Mouse (Mus musculus) midbrain, embryonic 14.5 days (tissue): ENCODE results near the gene Trappc12. TPM values are rescaled to one million over a fixed set of nuclear protein-coding genes. Genes with fewer than 3 reads are reported as not detected.

Source experiments
- ATAC-seq: fragments of 200-750 bp; cut with Nextera tagmentation; 2 replicates; pipeline ENCODE4 v1.8.0; 2017; ENCODE audit warnings: moderate number of reproducible peaks, moderate library complexity; ENCODE audit not compliant: low FRiP score, low TSS enrichment
- DNase-seq: peaks from one replicate; pipeline ENCODE4 v3.0.0-alpha.2; 2015
- H3K27ac ChIP-seq: fragments of 300-500 bp; sonication (generic); replicated peaks from 2 replicates; pipeline ENCODE4 v1.5.1; 2014; ENCODE audit warnings: mild to moderate bottlenecking, low read depth, low read length, moderate library complexity
- H3K27me3 ChIP-seq: fragments of 300-500 bp; sonication (generic); 2 replicates; pipeline ENCODE4 v1.6.1; 2014; ENCODE audit warnings: low read length, control low read depth, mixed read lengths; ENCODE audit not compliant: control insufficient read depth, insufficient read depth
- H3K36me3 ChIP-seq: fragments of 300-500 bp; sonication (generic); 2 replicates; pipeline ENCODE4 v1.6.1; 2014; ENCODE audit warnings: low read length, control low read depth; ENCODE audit not compliant: control insufficient read depth, insufficient read depth
- H3K4me1 ChIP-seq: fragments of 300-500 bp; sonication (generic); 2 replicates; pipeline ENCODE4 v1.6.1; 2014; ENCODE audit warnings: mild to moderate bottlenecking, antibody characterized with exemption, low read length, control low read depth; ENCODE audit not compliant: control insufficient read depth, insufficient read depth
- H3K4me2 ChIP-seq: fragments of 300-500 bp; sonication (generic); 2 replicates; pipeline ENCODE4 v1.6.1; 2014; ENCODE audit warnings: mild to moderate bottlenecking, low read length, moderate library complexity
- H3K4me3 ChIP-seq: fragments of 300-500 bp; sonication (generic); replicated peaks from 2 replicates; pipeline ENCODE4 v1.5.1; 2014; ENCODE audit warnings: low read depth, low read length
- H3K9ac ChIP-seq: fragments of 300-500 bp; sonication (generic); replicated peaks from 2 replicates; pipeline ENCODE4 v1.6.1; 2014; ENCODE audit warnings: mild to moderate bottlenecking, low read length, moderate library complexity
- H3K9me3 ChIP-seq: fragments of 300-500 bp; sonication (generic); 2 replicates; pipeline ENCODE4 v1.6.1; 2016; ENCODE audit warnings: low read length, control low read depth, mixed read lengths; ENCODE audit not compliant: control insufficient read depth
- WGBS: fragments of 180-500 bp; shearing (Covaris S2); extraction: QIAGEN DNeasy Blood & Tissue Kit; methylation state at CpG from one replicate; pipeline ENCODE4 v1.1.7; 2014; 5-methylcytosine and 5-hydroxymethylcytosine counted together
- polyA plus RNA-seq: library from polyadenylated mRNA; unstranded; fragments of >200 nt; fragmentation: Nextera tagmentation; extraction: Ambion mirVana; gene quantifications from 2 replicates; pipeline ENCODE4 v1.2.1, GENCODE M21; 2014

The Trappc12 gene
- polyA plus RNA-seq: 43.3 and 49.8 TPM in 2 replicates

- peak within 1 kb of the TSS; percentile 94 for H3K4me2 ChIP-seq
- H3K27me3 ChIP-seq: no peaks in the 10 kb centered on the region
- DNase-seq (peak; percentile 96), ATAC-seq (peak; percentile 87)
- peak within 1 kb of the TSS; percentile 80 for H3K4me3 ChIP-seq
- 2% methylated on average over 41 of the region's 41 CpGs for WGBS
- peak within 1 kb of the TSS; percentile 68 for H3K9ac ChIP-seq
- H3K4me1 ChIP-seq: peaks cover 16% of the 10 kb centered on the region
- H3K27ac ChIP-seq: peak within 1 kb of the TSS; percentile 66
- peaks cover 20% of the 10 kb centered on the region for H3K36me3 ChIP-seq
- H3K9me3 ChIP-seq: no peaks in the 10 kb centered on the region
Measured at GRCm38 (mm10) chr12:28750021-28750633, at the start of gene Trappc12. Gene Trappc12, minus strand, starts transcription at chr12:28750472.

DNA sequence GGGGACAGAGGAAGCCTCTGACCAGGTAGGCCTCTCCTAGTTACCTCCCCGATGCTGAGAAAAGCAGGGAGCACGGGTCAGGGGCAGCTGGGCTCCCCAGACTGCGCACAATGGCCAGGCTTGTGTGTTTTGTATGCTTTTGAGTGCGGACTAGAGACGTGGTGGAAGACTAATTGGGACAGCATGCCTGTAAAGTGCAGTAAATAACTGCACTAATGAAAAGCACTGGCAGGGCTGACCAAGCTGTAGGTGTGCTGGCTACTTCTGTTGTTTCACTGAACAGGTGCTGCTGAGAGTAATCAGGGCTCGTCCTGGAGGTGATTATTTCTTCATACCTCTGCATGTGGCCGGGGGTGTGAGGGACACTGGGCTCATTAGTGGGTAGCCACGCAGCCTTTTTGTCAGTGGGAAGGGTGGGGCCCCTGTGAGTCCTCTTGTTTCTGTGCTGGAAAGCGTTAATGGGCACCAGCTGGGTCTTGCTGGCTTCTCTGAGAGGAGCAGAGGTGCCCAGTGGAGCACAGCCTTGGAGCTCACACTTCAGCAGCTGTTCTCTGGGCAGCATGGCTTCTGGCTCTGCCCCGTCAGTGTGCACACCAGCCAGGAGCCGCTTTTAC lies 49.6 kb upstream of the Trappc12 start:
- Histone ChIP-seq H3K9ac (no peak overlapping the region), H3K27ac (peak overlapping the region; percentile 68), H3K4me1 (peaks cover 27% of the 10 kb centered on the region), H3K27me3 (no peaks in the 10 kb centered on the region), H3K9me3 (no peaks in the 10 kb centered on the region), H3K4me2 (no peak overlapping the region), H3K36me3 (no peaks in the 10 kb centered on the region), H3K4me3 (no peak overlapping the region)
- peak; percentile 58; the same call in 1 of the 2 replicates for ATAC-seq
- 52% methylated on average over 11 of the region's 11 CpGs for WGBS
- DNase-seq: peak; percentile 35

- H3K4me3 ChIP-seq: no peak overlapping the region
- no peak for ATAC-seq
- no peaks in the 10 kb centered on the region for H3K9me3 ChIP-seq
- peaks cover 21% of the 10 kb centered on the region for H3K4me1 ChIP-seq
- H3K27ac ChIP-seq: 0 out of 2 replicates have a peak overlapping the region, but pooled peaks have one; percentile 41
- no peak overlapping the region for H3K4me2 ChIP-seq
- no peak overlapping the region for H3K9ac ChIP-seq
- H3K27me3 ChIP-seq: no peaks in the 10 kb centered on the region
- no peak for DNase-seq
- H3K36me3 ChIP-seq: no peaks in the 10 kb centered on the region
Measured at GRCm38 (mm10) chr12:28796881-28797420, 46.7 kb upstream of the Trappc12 start.

GRCm38 (mm10) chr12:28795041-28795440 lies 44.8 kb upstream of the Trappc12 start:
- H3K36me3 ChIP-seq: no peaks in the 10 kb centered on the region
- H3K27me3 ChIP-seq: no peaks in the 10 kb centered on the region
- H3K4me2 ChIP-seq: no peak overlapping the region
- H3K4me1 ChIP-seq: peaks cover 10% of the 10 kb centered on the region
- ATAC-seq: no peak
- DNase-seq: peak; percentile 33
- no peak overlapping the region for H3K27ac ChIP-seq
- H3K9ac ChIP-seq: no peak overlapping the region
- 86% methylated on average over 3 of the region's 3 CpGs for WGBS
- H3K4me3 ChIP-seq: no peak overlapping the region
- no peaks in the 10 kb centered on the region for H3K9me3 ChIP-seq

GRCm38 (mm10) chr12:28793715-28794114 lies 43.4 kb upstream of the Trappc12 start:
- Histone ChIP-seq H3K36me3 (no peaks in the 10 kb centered on the region), H3K9ac (no peak overlapping the region), H3K27me3 (no peaks in the 10 kb centered on the region), H3K4me3 (no peak overlapping the region), H3K4me2 (no peak overlapping the region), H3K27ac (no peak overlapping the region), H3K9me3 (no peaks in the 10 kb centered on the region), H3K4me1 (peaks cover 4% of the 10 kb centered on the region; the same call in 1 of the 2 replicates)
- ATAC-seq (no peak), DNase-seq (no peak)
- 59% methylated on average over 2 of the region's 2 CpGs for WGBS

DNA sequence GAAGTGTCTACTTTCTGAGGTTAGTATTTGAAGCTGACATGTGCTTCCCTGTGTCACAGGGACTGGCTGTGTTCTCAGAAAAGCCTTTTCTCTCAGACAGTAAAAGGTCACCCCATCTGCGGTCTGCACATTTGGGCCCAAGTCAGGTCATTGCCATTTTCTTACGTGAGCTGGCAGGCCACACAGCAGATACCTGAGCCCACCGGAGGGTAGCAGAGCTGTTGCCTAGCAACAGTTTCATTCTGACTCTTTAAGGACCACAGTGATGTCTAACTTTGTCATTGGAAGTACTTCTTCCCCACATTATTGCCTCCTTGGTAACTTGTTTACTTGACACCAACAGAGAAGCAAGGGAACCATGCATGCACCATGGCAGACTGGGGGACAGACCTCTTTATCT lies 42.3 kb upstream of the Trappc12 start:
- ATAC-seq: no peak
- peaks cover 4% of the 10 kb centered on the region; the same call in 1 of the 2 replicates for H3K4me1 ChIP-seq
- no peak overlapping the region; the same call in 1 of the 2 replicates for H3K27ac ChIP-seq
- peak; percentile 50 for DNase-seq
- 64% methylated on average over 3 of the region's 3 CpGs for WGBS
- H3K9ac ChIP-seq: no peak overlapping the region
- no peaks in the 10 kb centered on the region for H3K27me3 ChIP-seq
- H3K36me3 ChIP-seq: no peaks in the 10 kb centered on the region
- no peak overlapping the region for H3K4me2 ChIP-seq
- H3K4me3 ChIP-seq: no peak overlapping the region
- no peaks in the 10 kb centered on the region for H3K9me3 ChIP-seq

GRCm38 (mm10) chr12:28786310-28786709 lies 36.0 kb upstream of the Trappc12 start:
- Histone ChIP-seq H3K4me1 (peaks cover 14% of the 10 kb centered on the region), H3K4me3 (no peak overlapping the region), H3K36me3 (no peaks in the 10 kb centered on the region), H3K9me3 (no peaks in the 10 kb centered on the region), H3K4me2 (no peak overlapping the region), H3K9ac (no peak overlapping the region), H3K27ac (no peak overlapping the region), H3K27me3 (no peaks in the 10 kb centered on the region)
- DNase-seq (no peak), ATAC-seq (no peak)
- 93% methylated on average over 6 of the region's 6 CpGs for WGBS

DNA sequence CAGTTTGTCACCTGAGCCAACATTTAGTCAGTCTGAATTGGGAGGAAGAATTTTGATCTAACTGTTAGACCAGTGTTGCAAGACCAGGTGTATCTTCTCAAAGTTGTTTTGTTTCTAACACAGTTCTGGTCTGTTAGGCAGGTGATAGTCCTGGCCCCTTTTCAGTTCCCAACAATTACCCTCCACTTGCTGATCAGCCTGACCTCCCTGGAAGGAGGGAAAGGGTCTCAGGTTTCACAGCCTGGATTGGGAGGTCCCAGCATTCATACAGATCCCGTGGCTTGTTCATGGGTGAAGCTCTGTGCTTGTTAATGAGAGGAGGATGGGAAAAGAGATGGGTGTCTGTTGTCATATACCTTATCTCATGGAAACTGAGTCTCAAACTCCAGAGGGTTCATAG lies 35.0 kb upstream of the Trappc12 start:
- Histone ChIP-seq H3K9ac (no peak overlapping the region), H3K4me2 (no peak overlapping the region), H3K9me3 (no peaks in the 10 kb centered on the region), H3K4me3 (no peak overlapping the region), H3K36me3 (no peaks in the 10 kb centered on the region), H3K4me1 (peaks cover 14% of the 10 kb centered on the region), H3K27ac (no peak overlapping the region), H3K27me3 (no peaks in the 10 kb centered on the region)
- ATAC-seq (no peak), DNase-seq (no peak)
- 0% methylated on average over 1 of the region's 1 CpGs for WGBS
